Mouse (Mus musculus): Measurements from ENCODE around the gene Asxl1. TPM values are rescaled to one million over a fixed set of nuclear protein-coding genes. Genes with fewer than 3 reads are reported as not detected.
A peak's percentile ranks its signal among the peaks of the same experiment; 100 is the strongest.
"Not testable (repeated sequence)": the region's sequence is repeated elsewhere in the genome, so short reads cannot be mapped to it uniquely, and the experiment has no call there.

Gene Asxl1
- total RNA-seq, 2 experiments from 2014 or later: 27.5 to 30.3 TPM

DNA sequence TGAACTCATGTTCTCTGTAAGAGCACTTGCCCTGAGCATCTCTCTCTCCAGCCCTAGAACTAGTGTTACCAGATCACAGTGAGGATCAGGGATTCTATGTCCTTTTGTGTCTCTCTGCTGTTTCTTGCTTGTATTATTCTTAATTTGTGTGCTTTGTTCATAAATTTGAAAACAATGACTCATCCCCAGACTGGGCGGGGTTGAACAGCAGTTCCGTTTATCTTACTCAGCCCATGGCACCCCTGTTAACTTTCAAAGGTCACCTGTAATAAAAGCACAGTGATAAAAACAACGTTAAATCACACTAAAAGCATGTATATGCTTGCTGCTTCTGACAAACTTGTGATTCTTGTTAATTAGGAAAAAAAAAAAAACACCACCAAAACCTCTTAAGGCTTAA is 3.0 kb upstream of the Asxl1 start:
- intact Hi-C loops (cut with DNase I): loop anchor here (5.0 kb wide), 1 partner anchor 100 kb away; the partner anchor contains the start of genes Plagl2 and Pofut1
- no peak for DNase-seq

DNA sequence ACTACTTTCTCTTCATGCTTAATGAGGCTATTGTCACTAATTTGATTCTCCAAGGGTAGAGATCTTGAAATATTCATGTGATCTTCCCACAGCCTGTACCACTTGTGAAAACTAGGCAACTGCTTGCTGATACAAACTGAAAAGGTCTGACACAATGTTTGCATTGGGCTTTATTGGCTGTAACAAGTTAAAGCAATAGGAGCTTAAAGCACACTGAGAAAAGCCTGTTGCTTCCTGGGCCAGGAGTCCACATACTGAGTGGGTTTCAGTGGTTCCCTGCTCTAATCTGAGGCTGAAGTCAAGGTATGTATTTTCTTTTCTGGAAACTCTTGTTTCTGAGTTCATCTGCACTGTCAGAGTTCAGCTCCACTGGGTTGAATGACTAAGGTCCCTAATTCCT is 2.4 kb upstream of the Asxl1 start:
- intact Hi-C loops (cut with DNase I): loop anchor here (5.0 kb wide), 1 partner anchor 101 kb away; the partner anchor contains the start of genes Plagl2 and Pofut1
- DNase-seq: no peak

DNA sequence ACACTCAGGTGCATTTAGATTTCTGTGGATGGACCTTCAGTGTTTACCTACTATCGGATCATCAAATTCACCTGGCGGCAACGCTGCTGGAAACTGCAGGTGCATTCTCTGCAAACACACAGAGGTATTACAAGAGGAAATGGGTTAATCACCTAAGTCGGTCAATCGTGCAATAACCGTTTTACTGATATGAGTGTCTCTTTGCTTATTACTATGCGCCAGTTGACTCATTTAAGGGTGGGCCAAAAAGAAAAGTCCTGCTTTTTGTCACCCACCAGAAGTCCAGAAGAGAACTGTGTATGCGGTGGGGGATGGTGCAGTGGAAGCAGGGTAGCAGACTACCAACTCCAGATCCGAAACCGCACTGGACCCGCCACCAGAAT is 567 bp upstream of the Asxl1 start:
- DNase-seq: no peak
- intact Hi-C loops (cut with DNase I): loop anchor here (2.0 kb wide), 1 partner anchor 100 kb away; no protein-coding TSS in a partner anchor

DNA sequence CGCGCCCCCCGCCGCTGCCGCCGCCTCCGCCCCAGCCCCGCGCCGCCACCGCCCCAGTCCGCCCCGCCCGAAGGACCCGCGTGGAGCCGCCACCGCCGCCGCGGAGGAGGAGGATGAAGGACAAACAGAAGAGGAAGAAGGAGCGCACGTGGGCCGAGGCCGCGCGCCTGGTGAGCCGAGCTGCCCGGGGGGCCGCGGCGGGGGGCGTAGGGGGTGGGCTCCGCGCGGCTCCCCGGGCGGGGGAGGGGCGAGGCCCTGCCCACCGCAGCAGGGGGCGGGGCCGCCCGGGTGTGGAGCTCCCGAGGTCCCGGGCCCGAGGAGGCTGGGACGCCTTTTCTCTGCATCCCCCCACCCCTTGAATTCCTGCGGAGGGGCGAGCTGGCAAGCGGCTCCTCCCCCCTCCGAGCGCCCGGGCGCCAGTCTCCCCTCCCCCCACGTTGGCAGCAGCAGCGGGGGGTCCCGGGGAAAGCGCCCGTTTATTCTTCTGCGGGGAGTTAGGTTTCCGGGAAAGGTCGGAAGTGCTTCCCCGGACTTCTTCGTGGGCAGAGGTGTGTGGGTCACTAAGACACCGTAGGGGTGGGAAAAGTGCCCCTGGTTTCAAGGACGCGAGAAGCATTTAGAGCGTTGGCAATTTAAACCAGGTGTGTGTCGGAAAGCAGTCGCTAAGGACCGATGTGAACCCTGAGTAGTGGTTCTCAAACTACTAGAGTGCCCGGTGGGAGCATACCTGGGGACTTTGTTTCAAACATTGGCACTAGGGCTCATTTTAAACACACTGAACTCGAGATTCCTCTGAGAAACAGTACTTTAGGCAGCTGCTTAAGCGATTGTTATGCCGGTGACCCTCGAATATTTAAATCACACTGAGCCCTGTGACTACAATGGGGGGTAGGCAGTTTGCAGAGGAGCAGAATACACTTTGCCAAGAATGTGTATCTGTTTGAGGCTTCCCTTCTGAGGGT is 873 bp downstream of the Asxl1 start:
- intact Hi-C loops (cut with DNase I): no loop called here
- peak; percentile 78 to 80 for DNase-seq

DNA sequence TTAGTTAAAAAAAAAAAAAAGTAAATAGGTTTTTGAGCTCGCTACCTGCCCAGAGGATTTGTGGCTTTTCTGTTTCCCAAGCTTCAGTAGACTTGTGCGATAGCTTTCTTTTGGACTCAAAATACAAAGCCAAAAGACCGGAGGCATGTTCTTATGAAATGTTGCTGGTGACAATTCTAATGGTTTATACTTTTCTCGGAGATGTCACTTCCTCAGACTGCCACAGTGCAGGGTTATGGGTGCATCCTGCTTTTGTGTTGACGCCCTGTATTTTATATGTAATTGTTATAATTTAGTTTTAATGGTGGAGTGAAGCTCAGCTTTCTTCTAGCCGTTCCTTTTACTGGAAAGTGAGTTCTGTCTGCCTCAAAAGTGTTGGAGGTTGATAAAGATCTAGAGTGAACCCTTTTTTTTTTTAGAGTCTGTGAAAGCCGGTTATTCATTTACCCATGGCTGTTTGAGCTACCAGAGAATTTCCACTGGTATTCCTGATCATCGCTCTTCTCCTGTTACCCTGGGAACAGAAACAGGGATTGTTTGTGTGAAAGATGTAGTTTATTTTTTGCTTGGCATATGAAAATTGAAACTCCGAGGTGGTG is 1.7 kb downstream of the Asxl1 start:
- peak in 1 of 2 experiments; percentile 23 for DNase-seq
- intact Hi-C loops (cut with DNase I): no loop called here

DNA sequence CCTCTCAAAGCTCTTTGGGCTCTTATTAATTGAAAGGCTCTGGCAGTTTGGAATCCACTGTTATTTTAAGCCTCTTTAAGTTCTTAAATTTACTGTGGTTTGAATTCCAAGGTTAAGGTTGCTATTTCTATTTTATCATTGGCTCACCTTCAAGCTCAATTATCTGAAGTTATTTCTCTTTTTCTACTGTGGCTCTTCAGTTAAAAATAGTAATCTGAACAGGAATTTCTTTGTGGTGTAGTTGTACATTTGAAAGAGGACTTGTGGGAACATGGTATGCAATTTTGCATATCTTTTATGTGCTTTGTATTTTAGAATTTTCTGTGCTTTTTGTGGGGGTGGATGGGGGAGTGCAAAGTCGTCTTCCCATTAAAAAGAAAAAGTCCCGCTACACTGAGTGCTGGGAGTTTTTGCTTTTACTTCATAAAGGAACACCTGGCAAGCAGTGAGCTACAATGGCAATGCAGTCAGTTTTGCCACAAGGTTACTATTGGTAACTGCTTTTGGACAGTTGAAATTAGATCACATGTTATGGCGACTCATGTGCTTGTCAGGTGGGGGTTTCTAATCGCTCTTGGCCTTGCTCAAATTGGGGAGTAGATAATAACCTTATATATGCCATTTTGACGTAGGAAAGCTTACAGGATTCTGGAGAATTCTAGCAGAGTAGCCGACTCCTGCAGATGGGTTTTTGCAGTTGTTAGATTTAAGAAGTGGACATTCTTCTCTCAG is 2.6 kb downstream of the Asxl1 start:
- intact Hi-C loops (cut with DNase I): no loop called here
- DNase-seq: no peak

DNA sequence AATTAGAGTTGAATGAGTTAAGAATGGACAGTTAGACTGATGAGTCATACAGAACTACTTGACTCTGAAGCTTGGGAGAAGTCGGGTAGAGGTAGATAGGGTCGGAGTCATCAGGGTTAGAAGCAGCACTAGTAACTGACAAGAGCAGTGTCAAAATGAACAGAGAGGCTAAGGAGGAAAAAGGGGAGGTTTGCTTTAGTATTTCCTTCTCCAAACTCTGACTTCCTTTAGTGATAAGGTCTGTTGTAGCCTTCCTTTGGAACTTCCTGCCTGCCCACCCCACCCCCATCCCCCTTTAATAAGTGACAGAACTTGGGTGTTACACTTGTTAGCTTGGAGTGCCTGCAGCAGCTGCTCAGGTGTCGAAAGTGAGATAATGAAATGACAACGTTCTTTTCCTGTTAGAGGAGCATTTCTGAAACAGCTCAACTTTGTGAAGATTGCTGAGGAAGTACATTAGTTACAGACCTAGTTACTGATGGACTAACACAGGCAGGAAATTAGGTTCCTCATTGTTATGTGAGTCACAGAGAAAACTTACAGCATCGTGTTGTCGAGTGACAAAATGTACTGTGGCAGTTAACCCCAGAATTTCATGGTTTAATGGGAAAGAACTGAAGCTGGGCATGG is 5.0 kb downstream of the Asxl1 start:
- DNase-seq: peak in 1 of 2 experiments; percentile 35
- intact Hi-C loops (cut with DNase I): loop anchor here (5.0 kb wide), 1 partner anchor 42 kb away; no protein-coding TSS in a partner anchor

DNA sequence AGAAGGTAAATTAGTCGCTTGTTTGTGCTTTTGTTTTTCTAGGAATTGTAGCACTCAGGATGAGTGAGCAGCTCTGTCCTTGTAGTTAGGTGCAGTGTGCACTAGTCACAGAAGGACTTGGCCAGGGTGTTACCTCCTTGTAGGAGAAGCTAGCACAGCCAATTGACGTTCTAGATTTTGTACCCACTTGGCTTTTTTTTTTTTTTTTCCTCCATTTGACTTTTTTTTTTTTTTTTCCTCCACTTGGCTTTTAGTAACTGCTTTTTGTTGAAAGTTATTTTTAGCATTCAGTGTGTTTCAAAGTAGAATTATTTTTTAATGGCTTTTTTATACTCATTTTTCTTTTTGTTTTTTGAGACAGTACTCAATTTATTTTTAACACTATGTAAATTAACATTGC is 9.0 kb downstream of the Asxl1 start:
- DNase-seq: no peak
- intact Hi-C loops (cut with DNase I): loop anchor here (5.0 kb wide), 1 partner anchor 38 kb away; no protein-coding TSS in a partner anchor

DNA sequence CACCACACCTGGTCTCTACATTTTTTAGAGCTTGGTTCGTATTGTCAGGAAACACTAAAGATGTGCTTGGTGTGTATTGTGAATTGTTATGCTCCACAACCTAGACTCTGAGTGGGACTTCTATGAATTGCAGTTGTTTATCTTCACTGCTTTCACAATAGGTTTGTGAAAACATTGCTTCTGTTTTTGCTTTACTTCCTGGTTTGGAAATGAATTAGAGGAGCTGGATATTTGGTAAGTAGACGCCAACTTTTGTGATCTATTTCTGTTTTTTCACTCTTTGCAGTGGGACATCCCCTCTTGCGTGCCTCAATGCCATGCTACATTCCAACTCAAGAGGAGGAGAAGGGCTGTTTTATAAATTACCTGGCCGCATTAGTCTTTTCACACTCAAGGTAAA is 11.2 kb downstream of the Asxl1 start:
- DNase-seq: no peak
- intact Hi-C loops (cut with DNase I): loop anchor here (2.0 kb wide), 1 partner anchor 14 kb away; no protein-coding TSS in a partner anchor

DNA sequence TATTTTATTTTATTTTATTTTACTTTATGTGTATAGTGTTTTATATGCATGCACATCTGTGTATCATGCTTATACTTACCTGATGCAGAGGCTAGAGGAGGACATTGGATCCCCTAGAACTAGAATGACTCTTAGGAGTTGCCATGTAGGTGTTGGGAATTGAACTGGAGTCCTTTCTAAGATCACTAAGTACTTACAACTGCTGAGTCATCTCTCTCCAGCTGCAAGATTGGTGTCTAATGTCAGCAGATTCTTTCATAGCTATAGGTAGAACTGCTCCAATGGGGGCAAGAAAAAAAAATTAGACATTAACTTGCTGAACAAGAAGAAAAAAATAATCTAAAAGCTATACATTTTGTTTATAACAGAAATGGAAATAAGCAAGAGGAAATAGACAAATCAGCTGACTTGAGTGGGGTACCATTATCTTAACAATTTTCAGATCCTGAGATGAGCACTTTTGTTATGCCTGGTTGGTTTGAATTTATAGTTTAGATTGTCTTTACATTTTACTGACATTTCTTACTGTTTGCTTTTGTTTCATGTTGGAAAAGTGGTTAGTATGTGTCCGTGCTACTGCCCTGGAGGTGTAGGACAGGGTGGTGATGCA is 15.6 kb downstream of the Asxl1 start:
- intact Hi-C loops (cut with DNase I): no loop called here
- DNase-seq: no peak

DNA sequence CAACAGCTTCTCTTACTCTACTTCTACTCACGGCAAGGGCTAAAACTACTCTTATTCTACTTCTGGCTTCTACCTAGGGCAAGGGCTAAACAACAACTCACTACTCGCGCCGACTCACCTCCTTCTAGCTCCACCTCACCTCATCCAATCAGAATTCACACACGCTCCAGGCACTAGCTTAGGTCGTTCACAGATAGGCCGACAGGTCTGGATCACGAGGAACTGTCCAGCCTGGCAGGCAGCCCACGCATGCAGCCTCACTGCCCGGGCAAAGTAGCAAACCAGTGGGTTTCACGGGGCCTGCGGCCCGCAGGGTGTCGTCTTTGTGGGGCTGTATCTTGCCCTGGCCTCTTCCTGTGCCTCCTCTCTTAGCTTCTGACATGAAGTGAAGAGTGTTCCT is 18.9 kb downstream of the Asxl1 start:
- intact Hi-C loops (cut with DNase I): not testable (repeated sequence)
- DNase-seq: peak; percentile 19 to 25

DNA sequence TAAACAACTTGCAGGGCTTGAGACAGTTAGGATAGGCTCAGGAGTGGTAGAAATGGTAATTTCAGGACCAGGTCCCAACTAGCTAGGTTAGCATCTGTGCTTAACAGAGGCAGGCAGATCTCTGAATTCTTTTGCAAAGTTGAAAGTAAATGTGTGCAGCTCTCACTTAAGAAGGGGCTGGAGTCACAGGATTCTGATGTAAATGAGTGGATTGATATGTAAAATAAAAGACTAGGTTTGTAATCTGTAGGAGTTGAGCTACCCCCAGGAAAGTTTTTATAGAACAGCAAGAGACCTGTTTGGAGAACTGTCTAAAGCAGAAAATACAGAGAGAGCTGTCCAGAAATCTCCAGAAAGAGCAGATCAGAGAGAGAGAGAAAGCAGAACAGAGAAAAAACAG is 25.2 kb downstream of the Asxl1 start:
- no peak for DNase-seq
- intact Hi-C loops (cut with DNase I): loop anchor here (2.0 kb wide), 1 partner anchor 14 kb away; no protein-coding TSS in a partner anchor

DNA sequence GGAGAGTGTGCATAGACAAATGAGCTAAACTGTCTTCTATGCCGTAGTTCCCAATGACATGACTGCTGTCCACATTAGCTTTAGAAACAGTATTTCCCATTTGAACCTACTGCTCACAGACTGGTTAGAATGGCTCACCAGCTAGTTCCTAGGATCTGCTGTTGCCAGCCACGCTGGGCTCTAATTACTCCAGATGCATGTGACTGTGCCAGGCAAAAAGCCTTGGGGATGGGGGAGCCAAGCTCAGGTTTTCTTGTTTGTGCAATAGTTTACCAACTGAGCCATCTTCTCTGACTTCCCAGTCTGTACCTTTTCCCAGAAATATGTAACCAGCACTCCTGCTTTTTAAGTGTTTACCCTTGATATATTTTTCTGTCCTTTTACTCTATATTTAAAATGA is 29.8 kb downstream of the Asxl1 start:
- DNase-seq: no peak
- intact Hi-C loops (cut with DNase I): no loop called here

DNA sequence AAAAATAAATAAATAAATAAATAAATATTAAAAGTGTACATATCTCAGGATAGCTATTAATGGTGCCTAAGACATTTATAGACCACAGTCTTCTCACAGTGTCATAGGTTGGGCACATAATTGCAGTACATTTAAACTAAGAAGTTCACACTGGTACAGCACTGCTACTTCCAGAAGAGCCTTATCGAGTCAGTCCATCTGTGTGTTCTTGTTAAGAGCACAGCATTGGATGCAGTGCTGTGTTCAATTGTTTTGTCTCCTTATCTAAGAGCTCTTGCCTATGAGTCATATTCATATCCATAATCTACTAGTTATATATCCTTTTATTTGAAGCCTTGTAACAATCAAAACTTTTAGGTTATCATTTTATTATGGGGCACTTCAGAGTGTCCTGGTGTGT is 34.9 kb downstream of the Asxl1 start:
- intact Hi-C loops (cut with DNase I): no loop called here
- no peak for DNase-seq

DNA sequence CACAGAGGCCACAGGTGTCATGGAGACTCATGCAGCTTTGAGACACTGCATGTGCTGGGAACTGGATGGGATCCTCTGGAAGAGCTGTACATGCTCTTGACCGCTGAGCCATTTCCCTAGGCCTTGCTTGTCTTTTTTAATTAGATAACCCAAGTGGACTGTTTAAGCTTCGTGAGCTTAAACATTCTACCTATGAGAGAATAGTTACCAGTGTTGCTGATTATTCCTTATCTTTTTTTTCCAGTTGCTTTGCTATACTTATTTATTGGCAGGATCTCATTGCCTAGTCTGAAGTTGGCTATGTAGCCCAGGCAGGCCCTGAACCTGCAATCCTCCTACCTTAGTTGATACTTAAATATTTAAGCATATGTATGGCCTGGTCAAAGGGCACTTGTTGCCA is 44.2 kb downstream of the Asxl1 start:
- intact Hi-C loops (cut with DNase I): loop anchor here (5.0 kb wide), 1 partner anchor 38 kb away; no protein-coding TSS in a partner anchor
- DNase-seq: no peak

DNA sequence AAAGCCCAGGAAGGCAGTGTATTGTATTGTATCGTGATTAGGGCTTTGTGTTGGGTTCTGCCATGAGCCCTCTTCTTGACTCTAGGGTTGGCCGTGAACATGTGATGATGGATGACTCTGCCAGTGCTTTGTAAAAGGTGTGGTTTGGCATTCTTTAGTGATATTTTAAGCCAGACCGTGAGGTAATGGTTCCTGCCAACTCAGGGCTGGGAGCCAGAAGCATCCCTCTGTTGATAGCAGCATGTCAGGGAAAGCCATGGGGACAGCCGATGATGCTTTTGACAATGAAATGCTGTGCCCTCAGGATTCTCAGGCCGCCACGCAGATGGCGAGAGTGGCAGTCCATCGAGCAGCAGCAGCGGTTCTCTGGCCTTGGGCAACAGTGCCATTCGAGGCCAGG is 47.4 kb downstream of the Asxl1 start:
- intact Hi-C loops (cut with DNase I): loop anchor here (5.0 kb wide), 1 partner anchor 41 kb away; no protein-coding TSS in a partner anchor
- peak; percentile 66 to 74 for DNase-seq

DNA sequence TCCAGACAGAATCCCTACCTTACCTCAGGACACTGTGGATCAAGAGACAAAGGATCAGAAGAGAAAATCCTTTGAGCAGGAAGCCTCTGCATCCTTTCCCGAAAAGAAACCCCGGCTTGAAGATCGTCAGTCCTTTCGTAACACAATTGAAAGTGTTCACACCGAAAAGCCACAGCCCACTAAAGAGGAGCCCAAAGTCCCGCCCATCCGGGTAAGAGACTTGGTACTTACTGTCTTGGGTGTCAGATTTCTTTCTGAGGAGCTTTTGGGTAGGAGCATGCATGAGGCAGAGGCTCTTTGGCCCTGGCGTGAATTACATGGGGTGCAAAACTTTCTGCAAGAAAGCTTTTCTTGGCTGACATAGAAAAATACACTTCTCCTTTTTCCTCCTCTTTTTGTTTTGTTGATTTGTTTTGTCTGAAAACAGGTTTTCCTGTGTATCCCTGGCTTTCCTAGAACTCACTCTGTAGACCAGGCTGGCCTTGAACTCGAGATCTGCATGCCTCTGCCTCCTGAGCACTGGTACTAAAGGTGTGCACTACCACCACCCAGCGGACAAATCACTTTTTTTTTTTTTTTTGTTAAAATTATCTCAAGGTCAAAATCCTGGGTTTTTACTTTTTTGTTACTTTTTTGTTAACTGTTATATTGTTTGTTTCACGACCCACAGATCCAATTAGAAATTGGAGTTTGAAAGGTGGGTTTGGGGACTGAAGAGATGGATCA is 52.3 kb downstream of the Asxl1 start:
- DNase-seq: no peak
- intact Hi-C loops (cut with DNase I): loop anchor here (5.0 kb wide), 1 partner anchor 101 kb away; no protein-coding TSS in a partner anchor

DNA sequence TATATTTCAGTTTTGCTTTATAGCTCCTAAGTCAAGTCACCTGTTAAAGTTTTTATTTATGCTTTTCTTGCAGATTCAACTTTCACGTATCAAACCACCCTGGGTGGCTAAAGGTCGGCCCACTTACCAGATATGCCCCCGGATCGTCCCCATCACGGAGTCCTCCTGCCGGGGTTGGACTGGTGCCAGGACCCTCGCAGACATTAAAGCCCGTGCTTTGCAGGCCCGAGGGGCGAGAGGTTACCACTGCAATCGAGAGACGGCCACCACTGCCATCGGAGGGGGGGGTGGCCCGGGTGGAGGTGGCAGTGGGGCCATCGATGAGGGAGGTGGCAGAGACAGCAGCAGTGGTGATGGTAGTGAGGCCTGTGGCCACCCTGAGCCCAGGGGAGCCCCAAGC is 53.5 kb downstream of the Asxl1 start:
- intact Hi-C loops (cut with DNase I): loop anchor here (5.0 kb wide), 1 partner anchor 102 kb away; no protein-coding TSS in a partner anchor
- DNase-seq: no peak

DNA sequence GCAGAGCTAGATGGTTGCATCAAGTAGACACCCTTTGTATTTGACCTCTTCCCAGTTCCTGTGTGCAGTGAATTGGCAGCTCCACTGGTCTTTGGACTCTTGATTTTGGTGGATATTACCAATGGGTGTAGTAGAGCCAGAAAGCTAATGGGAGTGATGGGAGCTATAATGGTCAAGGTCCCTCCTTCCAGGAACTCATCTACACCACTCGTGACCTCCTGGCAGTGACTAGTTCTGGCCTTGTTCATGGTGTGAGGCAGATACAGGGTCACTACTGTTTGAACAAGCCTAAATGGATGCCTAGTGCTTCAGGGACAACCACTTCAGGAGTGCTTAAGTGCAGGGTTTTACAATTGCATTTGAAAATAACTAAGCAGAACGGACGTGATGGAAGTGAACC is 58.4 kb downstream of the Asxl1 start:
- DNase-seq: no peak
- intact Hi-C loops (cut with DNase I): no loop called here
